Mouse (Mus musculus) CD4-positive helper T cell, adult 2 months (primary cell): ENCODE results near the gene Crybb1.

Source experiments
- DNase-seq: peaks from one replicate; pipeline ENCODE4 v3.0.0-alpha.2; 2012; ENCODE audit warnings: low read depth, missing footprints, low spot score

Crybb1 gene

DNA sequence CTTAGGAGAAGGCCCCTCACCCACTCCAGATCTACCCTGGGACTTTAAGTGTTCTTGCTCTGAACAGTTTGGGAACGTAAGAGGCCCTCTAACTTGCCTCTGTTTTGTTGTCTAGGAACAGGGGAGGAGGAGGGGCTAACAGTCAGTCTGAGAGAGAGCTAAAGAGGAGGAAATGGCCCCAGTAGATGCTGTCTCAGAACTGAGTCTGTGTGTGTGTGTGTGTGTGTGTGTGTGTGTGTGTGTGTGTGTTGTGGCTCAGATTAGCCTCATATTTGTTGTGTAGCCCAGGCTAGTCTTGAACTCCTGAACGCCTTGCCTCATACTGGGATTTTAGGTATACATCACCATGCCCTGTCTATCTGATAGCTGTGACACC, 31.0 kb downstream of the Crybb1 start:
- no peak for DNase-seq

DNA sequence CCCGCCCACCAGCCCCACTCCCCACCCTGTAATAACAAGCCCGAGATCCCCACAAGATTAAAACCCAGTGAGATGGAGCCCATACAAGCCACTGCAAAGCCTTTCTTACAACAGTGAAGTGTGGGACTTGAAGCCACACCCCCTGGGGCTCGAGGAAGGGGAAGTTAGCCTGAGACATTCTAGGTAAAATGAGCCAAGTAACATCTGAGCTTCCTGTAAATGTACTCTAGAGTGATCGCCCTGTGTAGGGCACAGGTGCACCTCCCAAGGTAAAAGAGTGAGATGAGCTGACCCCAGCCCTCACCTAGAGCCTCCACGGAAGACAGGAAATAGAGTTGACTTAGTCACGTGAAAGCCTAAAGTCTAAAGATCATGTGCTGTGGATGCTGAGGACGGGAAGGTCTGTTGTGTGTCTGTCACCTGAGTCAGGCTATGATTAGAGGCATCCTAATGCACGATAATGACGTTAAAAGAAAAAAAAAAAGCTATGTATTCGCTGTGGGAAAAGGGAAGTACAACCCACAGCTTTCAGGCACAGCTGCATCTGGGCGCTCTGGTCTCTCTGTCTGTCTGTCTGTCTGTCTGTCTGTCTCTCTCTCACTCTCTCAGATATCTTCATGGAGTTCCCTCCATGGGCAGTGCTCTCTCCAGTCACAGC, 31.5 kb downstream of the Crybb1 start:
- peak; percentile 89 for DNase-seq

DNA sequence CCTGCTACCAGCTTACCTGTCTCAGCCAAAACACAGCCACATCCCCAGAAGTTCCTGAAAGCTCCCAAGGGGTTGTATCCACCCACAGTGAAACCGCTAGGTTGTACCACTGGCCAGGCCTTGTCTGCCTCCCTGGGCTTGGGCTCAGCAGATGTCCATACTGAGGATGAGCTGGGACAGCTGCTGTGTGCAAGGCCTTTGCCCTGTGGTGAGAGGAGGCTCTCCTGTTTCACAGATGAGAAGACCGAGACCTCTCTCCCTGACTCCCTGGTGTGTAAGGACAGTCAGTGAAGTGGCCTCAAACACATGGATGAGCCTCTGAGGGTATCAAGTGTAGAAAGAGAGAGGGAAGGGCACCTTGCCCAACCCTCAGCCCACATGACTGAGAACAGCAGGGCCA, 32.0 kb downstream of the Crybb1 start:
- no peak for DNase-seq

DNA sequence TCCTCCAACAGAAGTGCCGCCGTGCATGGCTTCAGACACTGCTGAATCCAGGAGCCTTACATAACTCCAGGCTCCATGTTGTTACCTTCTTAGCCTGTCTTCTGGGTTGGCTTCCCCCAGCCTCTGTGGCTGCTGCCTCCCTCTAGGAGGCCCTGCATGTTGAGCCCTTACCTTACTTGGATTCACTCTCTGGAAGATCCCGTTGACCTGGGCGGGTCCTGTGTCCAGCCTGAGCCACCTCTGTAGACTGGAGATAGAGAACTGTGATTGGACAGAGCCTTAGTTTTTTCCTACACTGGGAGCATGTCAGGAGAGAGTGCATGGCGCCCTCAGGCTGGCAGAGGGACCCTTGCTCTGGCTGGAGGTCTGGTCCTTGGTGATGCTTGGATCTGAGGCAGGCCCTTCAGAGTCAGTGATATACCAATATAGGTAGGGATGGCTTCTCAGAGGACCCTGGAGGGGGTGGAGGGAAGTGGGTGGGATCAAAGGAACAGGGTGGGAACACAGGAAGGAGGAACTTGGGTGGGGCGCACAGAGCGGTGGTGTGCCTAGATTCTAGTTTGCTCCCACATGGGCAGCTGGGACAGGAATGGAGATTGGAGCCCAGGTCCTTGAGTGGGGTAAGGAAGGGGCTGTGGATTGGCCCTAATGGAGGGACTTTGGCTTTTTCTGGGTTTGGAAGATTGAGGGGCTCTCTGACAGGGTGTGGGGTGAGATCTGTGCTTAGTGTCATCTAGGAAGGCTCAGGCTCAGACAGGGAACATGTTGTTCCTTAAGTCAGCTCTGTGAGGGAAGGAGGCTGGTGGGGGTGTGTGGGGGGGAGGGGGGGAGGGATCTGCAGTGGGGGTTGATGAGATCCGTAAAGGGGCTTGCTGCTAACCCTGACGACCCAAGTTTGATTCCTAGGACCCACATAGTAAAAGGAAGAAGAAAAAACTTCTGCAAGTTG, 32.9 kb downstream of the Crybb1 start:
- peak; percentile 12 for DNase-seq

DNA sequence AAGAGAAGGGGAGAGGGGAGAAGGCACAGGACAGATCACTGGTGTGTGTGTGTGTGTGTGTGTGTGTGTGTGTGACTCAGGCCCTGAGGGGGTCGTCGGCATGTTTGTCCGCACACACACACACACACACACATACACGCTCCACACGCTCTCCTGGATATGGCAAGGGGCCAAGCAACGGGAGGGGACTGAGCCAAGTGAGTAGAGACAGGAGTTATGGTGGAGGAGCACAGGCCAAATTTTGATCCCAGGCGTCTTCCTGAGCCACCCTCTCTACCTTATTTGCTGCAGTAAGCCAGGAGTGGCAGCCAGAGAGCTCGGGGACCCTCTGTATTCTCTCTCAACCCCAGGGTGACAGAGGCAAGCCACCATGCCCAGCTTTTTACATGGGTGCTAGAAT, 33.6 kb downstream of the Crybb1 start:
- no peak for DNase-seq

DNA sequence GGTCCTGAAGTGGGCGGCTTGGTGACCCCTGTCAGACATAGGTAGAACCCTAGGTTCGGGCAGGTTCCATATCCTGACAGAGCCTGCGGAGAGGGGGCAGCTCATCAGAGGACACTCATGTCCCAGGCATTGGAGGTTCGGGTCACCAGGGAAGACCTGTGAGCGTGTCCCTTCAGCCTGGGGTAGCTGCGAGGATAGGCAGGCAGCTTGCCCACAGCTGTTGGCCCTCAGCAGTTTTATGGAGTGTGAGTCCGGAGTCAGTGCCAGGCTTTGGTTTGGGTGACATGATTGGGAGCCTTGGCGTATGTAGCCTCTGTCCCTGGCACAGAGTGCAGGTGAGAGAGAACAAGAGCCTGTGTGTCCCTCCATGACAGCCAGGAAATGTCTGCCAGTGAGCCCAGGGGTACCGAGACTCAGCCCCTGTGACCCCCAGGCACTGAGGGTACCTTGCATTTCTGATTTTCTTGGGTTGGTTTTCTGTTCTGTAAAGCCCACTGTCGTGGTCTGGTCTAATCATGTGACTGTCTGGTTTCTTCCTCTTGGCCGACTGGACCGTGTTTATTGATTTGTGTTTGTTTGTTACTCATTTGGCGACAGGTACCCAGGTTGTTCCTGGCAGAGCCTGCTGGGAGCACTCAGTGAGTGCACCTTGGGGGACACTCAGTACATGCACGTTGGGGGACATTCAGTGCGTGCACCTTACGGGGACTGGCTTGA, 34.4 kb downstream of the Crybb1 start:
- DNase-seq = no peak

DNA sequence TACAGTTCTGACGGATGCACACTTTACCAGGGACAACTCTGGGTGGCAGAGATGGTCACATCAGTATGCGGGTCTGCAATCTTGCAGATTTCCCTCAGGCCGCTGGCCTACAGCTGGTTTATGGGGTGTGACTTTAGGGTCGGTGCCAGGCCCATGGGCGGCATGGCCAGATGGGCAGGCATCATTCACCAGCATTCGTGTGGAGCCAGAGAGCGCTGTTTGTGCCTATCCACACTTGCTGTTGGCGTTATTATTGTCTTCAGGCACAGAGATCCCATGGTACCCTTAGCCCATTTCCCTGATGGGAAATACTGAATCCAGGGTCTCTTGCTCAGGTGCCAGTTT, 34.9 kb downstream of the Crybb1 start:
- DNase-seq = no peak

DNA sequence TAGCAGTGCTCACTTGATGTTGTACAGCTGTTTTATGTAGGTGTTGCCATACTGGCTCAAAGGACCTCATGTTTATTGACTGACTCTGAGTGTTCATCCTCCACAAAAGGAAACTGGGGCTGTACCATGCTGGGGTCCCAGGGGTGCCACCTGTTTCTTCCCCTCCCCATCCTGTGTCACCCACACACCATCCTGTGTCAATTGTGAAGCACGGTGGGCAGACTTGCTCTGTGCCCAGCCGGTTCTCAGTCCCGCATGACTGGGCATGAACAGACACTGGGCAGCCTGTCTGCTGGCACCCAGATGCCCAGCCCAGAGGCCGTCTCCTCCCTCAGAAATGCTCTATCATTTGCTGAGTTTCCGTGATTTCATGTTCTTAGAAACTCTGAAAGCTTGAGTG, 36.3 kb downstream of the Crybb1 start:
- DNase-seq = no peak

DNA sequence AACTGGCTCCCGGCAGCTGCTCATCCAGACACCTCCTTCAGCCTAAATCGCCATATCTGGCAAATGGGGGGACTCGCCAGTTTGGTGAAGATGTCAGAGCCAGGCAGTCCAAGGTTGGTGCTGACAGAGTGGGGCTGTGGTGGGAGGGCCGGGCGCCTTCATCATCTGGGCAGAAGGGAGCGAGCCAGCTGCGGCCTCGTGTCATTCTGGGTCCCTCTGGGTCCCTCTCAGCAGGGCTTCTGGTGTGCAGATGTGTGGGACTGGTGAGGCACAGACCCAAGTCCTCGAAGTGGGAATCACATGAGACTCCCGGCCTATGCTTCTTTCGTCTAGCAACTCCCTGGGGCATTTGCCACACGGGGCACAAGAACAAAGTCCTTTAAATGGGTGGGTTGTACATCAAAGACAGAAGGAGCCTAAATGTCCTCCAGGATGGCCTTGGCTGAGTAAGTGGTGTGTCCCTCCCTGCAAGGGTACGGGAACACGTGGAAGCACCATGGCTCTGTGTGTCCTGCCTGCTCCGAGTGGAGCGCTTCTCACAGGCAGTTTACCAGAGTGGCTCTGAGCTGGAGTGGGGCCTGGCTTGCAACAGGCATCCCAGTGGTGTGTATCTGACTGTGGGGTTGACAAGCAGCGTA, 36.8 kb downstream of the Crybb1 start:
- DNase-seq = no peak

DNA sequence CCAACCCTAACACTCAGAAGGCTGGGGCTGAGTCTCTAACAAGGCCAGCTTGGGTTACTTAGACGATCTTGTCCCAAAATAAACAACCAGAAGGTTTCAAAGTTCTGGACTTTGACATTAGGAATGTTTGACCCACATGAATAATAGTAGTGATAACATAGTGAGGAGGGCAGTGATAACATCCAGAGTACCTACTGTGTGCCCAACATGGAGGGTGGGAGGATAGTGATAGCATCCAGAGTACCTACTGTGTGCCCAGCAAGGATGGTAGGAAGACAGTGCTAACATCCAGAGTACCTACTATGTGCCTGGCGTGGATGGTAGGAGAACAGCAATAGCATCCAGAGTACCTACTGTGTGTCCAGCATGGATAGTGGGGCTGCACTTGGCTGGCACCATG, 38.2 kb downstream of the Crybb1 start:
- DNase-seq = no peak

DNA sequence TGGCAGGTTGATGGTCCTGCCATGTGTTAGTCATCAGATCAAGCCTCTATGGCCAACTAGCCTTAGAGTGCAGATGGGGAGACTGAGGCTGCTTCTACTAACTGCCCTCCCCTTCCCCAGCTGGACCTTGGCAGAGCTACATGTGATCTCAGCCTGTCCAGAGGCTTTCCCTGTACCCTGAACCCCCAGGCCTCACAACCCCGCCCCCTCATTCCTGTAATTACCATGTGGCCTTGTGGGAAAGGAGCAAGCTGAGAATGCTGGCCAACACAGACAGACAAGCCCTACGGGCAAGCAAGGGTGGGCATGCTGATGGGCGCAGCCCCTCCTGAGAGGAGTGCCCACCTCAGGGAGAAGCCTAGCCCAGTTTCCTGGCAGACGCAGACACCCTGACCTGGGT, 39.1 kb downstream of the Crybb1 start:
- DNase-seq = no peak

DNA sequence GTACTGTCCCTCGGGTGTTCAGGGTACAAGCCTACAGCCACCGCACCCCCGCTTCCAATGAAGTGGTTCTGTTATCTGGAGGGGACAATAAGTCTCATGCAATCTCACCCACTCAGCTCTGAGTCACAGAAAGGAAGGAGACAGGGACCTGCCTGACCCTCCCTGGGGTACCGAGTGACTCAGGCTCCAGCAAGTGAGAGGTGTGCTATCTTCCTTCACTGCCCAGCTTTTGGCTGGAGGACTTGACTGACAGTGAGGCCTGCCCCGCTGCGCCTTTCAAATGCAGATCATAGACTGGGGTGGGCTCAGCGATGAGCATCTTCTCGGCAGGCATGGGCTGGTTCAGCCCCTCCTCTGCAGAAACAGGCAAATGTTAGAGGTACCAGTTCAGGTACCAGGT, 39.5 kb downstream of the Crybb1 start:
- DNase-seq = no peak

DNA sequence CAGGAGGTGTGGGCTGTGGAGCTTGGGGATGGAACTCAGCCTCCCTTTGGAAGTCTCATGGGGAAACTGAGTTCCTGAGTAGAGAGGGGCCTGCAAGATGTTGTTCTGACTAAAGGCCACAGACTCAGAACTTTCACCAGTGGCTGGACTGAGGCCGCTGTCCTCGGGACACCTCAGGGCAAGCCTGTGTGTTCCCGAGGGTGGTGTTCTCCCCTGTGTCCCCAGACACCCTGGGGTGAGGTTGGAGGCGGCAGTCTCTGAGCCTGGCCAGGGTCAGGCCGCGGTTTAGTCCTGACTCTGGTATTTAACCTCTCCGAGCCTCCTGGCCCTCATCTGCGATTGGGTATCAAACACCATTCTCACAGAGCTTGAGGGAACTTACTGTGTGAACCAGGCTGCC, 39.9 kb downstream of the Crybb1 start:
- no peak for DNase-seq

DNA sequence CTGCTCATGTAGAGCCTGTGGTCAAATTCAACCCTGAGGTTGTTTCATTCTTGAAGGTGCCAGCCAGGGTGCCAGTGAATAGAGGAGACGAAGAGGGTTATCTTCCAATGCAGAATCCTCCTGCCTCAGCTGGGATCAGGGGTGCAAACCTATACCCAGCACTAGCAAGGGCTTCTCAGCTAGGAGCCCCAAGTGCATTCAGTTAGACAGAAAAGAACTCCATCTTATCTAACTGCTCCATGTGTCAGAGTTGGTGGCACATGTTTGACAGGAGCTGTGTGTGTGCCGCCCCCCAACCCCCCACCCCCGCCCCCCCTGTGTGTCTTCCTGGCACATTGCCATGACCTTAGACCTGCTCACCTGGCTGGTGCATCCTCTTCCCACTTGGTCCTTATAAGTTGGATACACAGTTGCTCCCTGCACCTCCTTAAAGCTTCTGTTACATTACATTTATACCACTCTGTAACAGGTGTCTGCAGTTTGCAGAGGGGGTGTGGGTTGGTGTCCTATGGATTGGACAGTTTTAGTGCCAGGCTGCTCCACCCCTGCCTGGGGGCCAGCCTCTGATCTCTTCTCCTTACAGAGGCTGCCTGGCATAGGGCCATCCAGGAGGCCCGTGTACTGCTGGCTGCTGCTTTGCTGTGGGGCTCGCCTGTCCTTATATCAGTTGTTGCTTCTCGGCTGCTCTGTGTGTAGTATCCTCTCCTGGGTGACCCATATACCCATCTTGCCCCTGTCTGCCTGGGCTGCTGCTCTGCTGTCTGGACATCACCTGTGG, 41.0 kb downstream of the Crybb1 start:
- DNase-seq = peak; percentile 39

DNA sequence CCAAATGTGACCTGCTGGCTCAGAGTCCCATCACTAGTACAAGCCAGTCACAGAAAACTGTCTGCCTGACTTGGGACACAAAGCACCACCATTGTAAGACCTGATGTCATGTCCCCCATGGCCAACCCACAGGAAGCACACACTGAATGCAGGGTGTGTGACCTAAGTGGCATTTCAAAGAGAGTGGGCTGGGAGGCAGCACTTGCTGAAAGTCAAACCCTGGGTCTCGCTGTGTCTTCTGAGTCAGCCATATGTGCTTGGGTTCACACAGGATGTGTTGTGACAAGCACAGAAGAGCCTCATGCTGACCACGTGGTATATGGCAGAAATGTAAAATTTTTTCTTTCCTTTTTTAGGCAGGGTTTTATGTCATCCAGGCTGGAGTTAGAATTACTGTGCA, 41.6 kb downstream of the Crybb1 start:
- peak; percentile 87 for DNase-seq

DNA sequence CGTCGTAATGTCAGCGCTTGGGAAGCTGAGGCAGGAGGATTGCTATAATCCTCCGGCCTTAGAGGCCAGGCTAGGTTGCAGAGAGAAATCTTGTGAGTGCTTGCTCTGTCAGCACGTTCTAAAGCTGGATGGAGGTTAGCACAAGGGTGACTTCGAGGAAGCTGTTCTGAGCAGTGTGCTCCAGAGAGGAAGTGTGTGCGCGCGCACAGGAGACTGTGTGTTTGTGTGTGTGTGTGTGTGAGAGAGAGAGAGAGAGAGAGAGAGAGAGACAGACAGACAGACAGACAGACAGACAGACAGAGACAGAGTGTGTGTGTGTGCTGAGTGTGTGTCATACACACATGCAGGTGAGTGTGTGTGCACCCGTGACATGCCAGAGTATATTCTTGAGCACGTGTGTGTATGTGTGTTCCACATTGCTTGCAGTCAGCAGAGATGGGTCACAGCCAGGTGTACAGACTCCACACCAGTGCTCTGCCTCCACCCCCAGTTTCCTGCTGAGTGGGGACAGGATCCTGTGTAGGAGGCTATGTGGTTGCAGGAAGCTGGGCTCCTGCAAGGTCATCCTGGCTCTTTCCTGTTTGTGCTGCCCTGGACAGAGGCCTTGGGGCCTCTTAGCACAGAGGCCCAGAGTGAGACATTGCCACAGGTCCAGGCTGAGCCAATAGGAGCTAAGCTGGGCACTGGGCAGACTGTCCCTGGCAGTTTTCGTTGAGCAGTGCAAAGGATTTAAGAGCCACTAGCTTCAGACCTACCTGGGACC, 42.8 kb downstream of the Crybb1 start:
- DNase-seq = peak; percentile 75

DNA sequence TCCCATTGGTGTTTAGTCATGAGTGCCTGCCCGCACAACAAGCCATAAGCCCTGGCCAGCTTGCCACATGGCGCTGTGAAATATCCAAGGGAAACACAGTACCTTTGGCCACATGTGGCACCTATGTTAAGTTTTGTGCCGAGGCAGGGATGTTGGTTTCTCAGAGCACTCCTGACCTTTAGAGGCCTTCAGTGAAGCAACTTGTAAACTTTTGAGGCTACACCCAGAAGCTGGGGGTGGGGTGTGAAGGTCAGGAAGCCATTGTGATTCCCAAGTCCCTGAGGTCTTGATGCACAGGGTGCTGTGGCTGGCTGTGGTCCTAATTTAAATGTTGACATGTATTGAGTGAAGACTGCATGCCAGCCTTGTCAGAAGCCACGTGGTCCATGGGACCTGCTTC, 43.8 kb downstream of the Crybb1 start:
- no peak for DNase-seq

DNA sequence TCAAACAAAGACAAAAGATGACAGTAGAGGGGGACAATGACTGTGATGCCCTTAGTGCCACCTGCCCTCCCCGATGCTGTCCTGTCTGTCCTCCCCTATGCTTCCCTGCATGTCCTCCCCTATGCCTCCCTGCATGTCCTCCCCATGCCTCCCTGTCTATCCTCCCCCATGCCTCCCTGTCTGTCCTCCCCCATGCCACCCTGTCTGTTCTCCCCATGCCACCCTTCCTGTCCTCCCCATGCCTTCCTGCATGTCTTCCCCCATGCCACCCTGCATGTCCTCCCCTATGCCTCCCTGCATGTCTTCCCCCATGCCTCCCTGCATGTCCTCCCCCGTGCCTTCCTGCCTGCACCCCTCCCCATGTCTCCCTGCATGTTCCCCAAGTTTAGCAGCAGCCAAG, 44.5 kb downstream of the Crybb1 start:
- DNase-seq = no peak

DNA sequence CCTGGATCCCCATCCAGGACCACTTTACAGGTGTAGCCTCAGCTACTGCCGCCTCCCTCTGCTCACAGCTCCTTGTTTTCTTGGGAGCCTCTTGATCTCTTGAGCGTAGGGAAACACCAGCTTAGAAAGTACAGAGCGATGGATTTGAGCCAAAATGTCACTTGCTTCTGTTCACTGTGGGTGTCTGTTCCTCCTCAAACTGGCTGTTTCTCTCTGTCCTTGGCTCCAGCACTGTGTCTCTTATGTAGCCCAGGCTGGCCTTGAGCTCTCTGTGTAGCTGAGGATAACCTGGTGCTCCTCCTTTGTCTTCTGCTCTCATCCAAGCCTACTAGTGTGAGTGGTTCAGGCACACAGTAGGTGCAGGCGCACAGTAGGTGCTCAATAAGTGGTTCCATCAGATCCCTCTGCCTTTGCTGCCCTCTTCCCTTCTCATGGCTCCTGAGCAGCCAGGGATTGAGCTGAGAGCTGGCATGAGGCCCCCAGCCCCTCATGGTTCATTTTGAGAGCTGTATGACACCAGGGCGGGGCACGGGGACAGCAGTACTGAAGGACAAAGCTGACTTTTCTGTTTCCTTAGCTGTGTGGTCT, 45.2 kb downstream of the Crybb1 start:
- DNase-seq = no peak

DNA sequence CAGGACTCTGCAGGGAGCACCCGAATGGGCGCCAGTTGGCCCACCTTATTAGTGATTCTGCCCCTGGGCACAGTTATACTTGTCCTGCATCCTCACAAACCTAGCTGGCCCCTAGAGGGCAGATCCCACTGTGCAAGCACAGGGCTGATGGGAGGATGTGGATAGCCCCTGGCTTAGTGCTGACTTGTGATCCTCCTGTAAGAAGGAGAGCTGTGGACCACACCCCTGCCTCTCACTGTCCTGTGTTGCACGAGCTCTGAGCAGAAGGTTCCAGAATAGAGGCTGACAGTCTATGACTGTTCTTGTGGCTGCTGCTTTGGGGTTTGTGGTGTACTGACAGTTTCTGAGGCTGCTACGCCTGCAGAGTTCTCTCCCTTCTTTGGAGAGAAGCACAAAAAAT, 46.1 kb downstream of the Crybb1 start:
- peak; percentile 80 for DNase-seq
